Mouse (Mus musculus) Patski (cell line): ENCODE measurements around the gene Maml1. TPM values are rescaled to one million over a fixed set of nuclear protein-coding genes. Genes with fewer than 3 reads are reported as not detected.

ENCODE experiments used
- ATAC-seq: fragments of 100-300 bp; one replicate; pipeline ENCODE4 v1.8.0; 2021
- CTCF ChIA-PET: fragments of 350-600 bp; sonication (Branson Sonifier 250); formaldehyde crosslinking; loops from one replicate; lab custom pipeline; 2022; ENCODE audit warnings: inconsistent platforms; lab: Charles Lee
- POLR2A ChIA-PET: fragments of 350-600 bp; sonication (Branson Sonifier 250); formaldehyde crosslinking; loops from one replicate; lab custom pipeline; 2022; ENCODE audit warnings: antibody characterized with exemption, inconsistent platforms; lab: Charles Lee
- DNase-seq: peaks from one replicate; pipeline ENCODE4 v3.0.0-alpha.2; 2011; ENCODE audit warnings: low read depth, low spot score
- H3K27me3 ChIP-seq: fragments of 371-371 bp; one replicate; pipeline ENCODE4 v1.5.1; 2021
- CTCF ChIP-seq: fragments of 100-300 bp; IDR thresholded peaks from one replicate; pipeline ENCODE4 v1.5.1; 2021
- in situ Hi-C: fragments of 300-500 bp; cut with MboI; formaldehyde crosslinking; loops from 3 replicates; pipeline ENCODE4 v1.11.1; 2018; ENCODE audit warnings: low pct_unique_long_range_greater_than_20kb, mixed read lengths
- polyA plus RNA-seq: library from polyadenylated mRNA; unstranded; gene quantifications from one replicate; pipeline ENCODE4 v1.2.3, GENCODE M21; 2021

Maml1 gene
- polyA plus RNA-seq, 1 experiment from 2014 or later = 21.5 TPM

DNA sequence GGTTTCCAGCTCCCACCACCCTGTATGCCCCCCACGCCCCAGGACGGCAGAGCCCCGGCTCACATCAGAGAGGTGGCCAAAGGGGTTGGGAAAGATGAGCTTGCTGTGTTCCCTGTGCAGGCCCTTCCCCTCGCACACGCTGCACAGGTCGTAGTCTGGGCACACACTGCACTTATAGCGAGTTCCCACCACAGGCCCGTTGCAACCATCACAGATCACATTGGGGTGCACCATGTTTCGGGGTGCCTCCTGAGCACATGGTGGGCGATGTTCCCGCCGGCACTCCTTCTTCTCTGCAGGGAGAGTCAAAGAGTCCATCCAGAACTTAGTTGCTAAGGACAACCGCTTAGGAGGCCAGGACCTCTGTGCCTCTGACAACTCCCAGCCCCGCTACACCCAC lies 84.8 kb downstream of the Maml1 start:
- in situ Hi-C loops = no loop called here
- ChIA-PET POLR2A (interaction anchor here (0.5 to 1.4 kb wide), 5 partner anchors 18 to 39 kb away, joined by 3 to 6 read pairs (median 4); no protein-coding TSS in a partner anchor), CTCF (interaction anchor here (1.6 to 2.8 kb wide), 2 partner anchors 17 to 20 kb away, joined by 4 to 11 read pairs; no protein-coding TSS in a partner anchor)
- H3K27me3 ChIP-seq = no peaks in the 10 kb centered on the region
- no peak for TF ChIP-seq CTCF
- DNase-seq (no peak), ATAC-seq (no peak)

DNA sequence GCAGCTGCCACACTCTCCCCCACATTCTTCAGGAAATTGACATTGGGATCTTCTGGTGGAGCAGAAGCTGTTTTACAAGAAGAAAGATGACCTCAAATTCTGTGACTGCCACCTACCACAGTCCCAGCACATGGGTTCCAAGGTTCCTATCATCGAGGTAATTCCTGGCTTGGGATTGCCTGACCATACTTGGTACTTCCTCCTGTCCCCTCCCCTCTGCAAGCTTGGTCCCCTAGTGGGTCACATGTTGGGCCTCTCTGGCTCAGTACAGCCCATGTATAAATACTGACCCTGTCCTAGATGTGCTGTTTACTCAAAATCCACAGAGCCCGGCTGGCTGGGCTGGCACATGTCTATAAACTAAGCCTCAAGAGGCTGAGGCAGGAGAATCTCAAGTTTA lies 86.1 kb downstream of the Maml1 start:
- ATAC-seq (no peak), DNase-seq (no peak)
- no peak for TF ChIP-seq CTCF
- H3K27me3 ChIP-seq = no peaks in the 10 kb centered on the region
- CTCF ChIA-PET = interaction anchor here (1.3 kb wide), 1 partner anchor 18 kb away, joined by 3 read pairs; no protein-coding TSS in a partner anchor
- in situ Hi-C loops = no loop called here
- POLR2A ChIA-PET = interaction anchor here (1.2 to 2.1 kb wide), 2 partner anchors 17 to 43 kb away, joined by 3 to 5 read pairs; no protein-coding TSS in a partner anchor

Other genes starting within 250 kb of the Maml1 start
- gene Tbc1d9b, start 160.9 kb downstream of the Maml1 start, polyA plus RNA-seq = 90.9 TPM
- gene Mrnip, start 117.9 kb downstream of the Maml1 start, polyA plus RNA-seq = 5.9 TPM
- gene Sqstm1, start 81.5 kb downstream of the Maml1 start, polyA plus RNA-seq = 530 TPM
- 200 TPM for gene Mgat4b, start 81.4 kb downstream of the Maml1 start, polyA plus RNA-seq
- gene Ltc4s, start 53.7 kb downstream of the Maml1 start, polyA plus RNA-seq = not detected
- gene Canx, start 33.4 kb upstream of the Maml1 start, polyA plus RNA-seq = 801 TPM
- gene Cby3, start 62.2 kb upstream of the Maml1 start, polyA plus RNA-seq = not detected
- gene Hnrnph1, start 84.7 kb upstream of the Maml1 start, polyA plus RNA-seq = 503 TPM
- 35.8 TPM for gene Rufy1, start 138.8 kb upstream of the Maml1 start, polyA plus RNA-seq